Mouse (Mus musculus): Measurements from ENCODE around the gene Adck1.
"Not testable (repeated sequence)": the region's sequence is repeated elsewhere in the genome, so short reads cannot be mapped to it uniquely, and the experiment has no call there.

GRCm38 (mm10) chr12:88370321-88370720 is 10.0 kb downstream of the Adck1 start:
- TF ChIP-seq CTCF (IDR thresholded peaks at IDR 0.05; ENCODE audit: low read depth): peak; percentile 50
- TF ChIP-seq EP300 (optimal IDR thresholded peaks at IDR 0.05): not testable (repeated sequence)

Measured in stomach, postnatal 0 days (tissue).